Comparison of ENCODE assay signal across 7 mouse cellular contexts in genomic region chr14:99366281-99366987, GRCm38 (mm10).
DNase-seq lines count a peak whose midpoint lies in the region; ATAC-seq and TF ChIP-seq lines count a peak whose summit lies in the region.

No protein-coding gene starts in this region.

- H3K9me3 ChIP-seq in forebrain, embryonic 16.5 days (ENCODE audit: control insufficient read depth, low read length), result no peaks in the 10 kb centered on the region
- H3K9me3 ChIP-seq in midbrain, embryonic 14.5 days (ENCODE audit: control insufficient read depth, low read length), result no peaks in the 10 kb centered on the region

- H3K4me1 ChIP-seq in forebrain, embryonic 16.5 days (replicated peaks; ENCODE audit: control insufficient read depth, insufficient read depth, low read length), result peaks cover 10% of the 10 kb centered on the region
- H3K4me1 ChIP-seq in midbrain, embryonic 14.5 days (ENCODE audit: control insufficient read depth, insufficient read depth, low read length), result peaks cover 18% of the 10 kb centered on the region

- H3K4me3 ChIP-seq in forebrain, embryonic 16.5 days (replicated peaks; ENCODE audit: low read length), result peak overlapping the region; percentile 32
- H3K4me3 ChIP-seq in midbrain, embryonic 14.5 days (replicated peaks; ENCODE audit: low read depth, low read length), result peak overlapping the region; percentile 20
- no peak overlapping the region for H3K4me3 ChIP-seq in left cerebral cortex, adult 2 months
- H3K4me3 ChIP-seq in gastrocnemius, adult 2 months, result no peak overlapping the region

- H3K27ac ChIP-seq in forebrain, embryonic 16.5 days (ENCODE audit: low read length), result no peak overlapping the region; the same call in 1 of the 2 replicates
- H3K27ac ChIP-seq in midbrain, embryonic 14.5 days (replicated peaks; ENCODE audit: low read depth, low read length), result peak overlapping the region; percentile 49
- no peak overlapping the region for H3K27ac ChIP-seq in left cerebral cortex, adult 2 months
- H3K27ac ChIP-seq in gastrocnemius, adult 2 months, result no peak overlapping the region

- intact Hi-C loops in left cerebral cortex, adult 2 months (cut with DNase I), result no loop called here
- intact Hi-C loops in gastrocnemius, adult 2 months (cut with DNase I), result no loop called here

- no peak for TF ChIP-seq CTCF in left cerebral cortex, adult 2 months (IDR thresholded peaks at IDR 0.05)
- no peak for TF ChIP-seq CTCF in gastrocnemius, adult 2 months (IDR thresholded peaks at IDR 0.05)

- 6% methylated on average over 21 of the region's 21 CpGs for WGBS in forebrain, embryonic 16.5 days
- 14% methylated on average over 21 of the region's 21 CpGs for WGBS in midbrain, embryonic 14.5 days

- H3K9ac ChIP-seq in forebrain, embryonic 16.5 days (replicated peaks; ENCODE audit: low read depth, low read length), result peak overlapping the region; percentile 47
- H3K9ac ChIP-seq in midbrain, embryonic 14.5 days (replicated peaks; ENCODE audit: low read length), result peak overlapping the region; percentile 37; the same call in 1 of the 2 replicates

- H3K27me3 ChIP-seq in forebrain, embryonic 16.5 days (replicated peaks; ENCODE audit: control insufficient read depth, insufficient read depth, low read length), result no peaks in the 10 kb centered on the region; the same call in 1 of the 2 replicates
- no peaks in the 10 kb centered on the region; the same call in 1 of the 2 replicates for H3K27me3 ChIP-seq in midbrain, embryonic 14.5 days (ENCODE audit: control insufficient read depth, insufficient read depth, low read length)

- H3K4me2 ChIP-seq in forebrain, embryonic 16.5 days (ENCODE audit: low read length), result peak overlapping the region; percentile 53
- peak overlapping the region; percentile 53 for H3K4me2 ChIP-seq in midbrain, embryonic 14.5 days (ENCODE audit: low read length)

- no peaks in the 10 kb centered on the region for H3K36me3 ChIP-seq in forebrain, embryonic 16.5 days (ENCODE audit: control insufficient read depth, insufficient read depth)
- no peaks in the 10 kb centered on the region for H3K36me3 ChIP-seq in midbrain, embryonic 14.5 days (ENCODE audit: control insufficient read depth, insufficient read depth, low read length)

- ATAC-seq in forebrain, embryonic 16.5 days, result peak; percentile 88
- ATAC-seq in midbrain, embryonic 14.5 days (ENCODE audit: low FRiP score, low TSS enrichment), result peak; percentile 82; the same call in 1 of the 2 replicates

- peak; percentile 18 for DNase-seq in embryo, embryonic 9.5 days (ENCODE audit: extremely low spot score)
- DNase-seq in kidney, postnatal 14 days, result peak; percentile 11
- DNase-seq in midbrain, embryonic 14.5 days, result peak; percentile 72
- DNase-seq in right cerebral cortex, adult 18-20 months, result no peak
- DNase-seq in left cerebral cortex, adult 2 months (ENCODE audit: extremely low spot score in 1 of 2, low spot score in 2 of 2), result no peak
- DNase-seq in gastrocnemius, adult 2 months, result no peak

Comparison
In these comparisons a context has a peak if more than half of its experiments do, and no peak if none do; other contexts are left out.
1. DNase-seq: peak in embryo, embryonic 9.5 days (single experiment), kidney, postnatal 14 days (single experiment) and midbrain, embryonic 14.5 days (single experiment); none in right cerebral cortex, adult 18-20 months (single experiment), left cerebral cortex, adult 2 months (0 of 2) and gastrocnemius, adult 2 months (single experiment).
2. H3K4me3 ChIP-seq: peak in forebrain, embryonic 16.5 days (single experiment) and midbrain, embryonic 14.5 days (single experiment); none in left cerebral cortex, adult 2 months (single experiment) and gastrocnemius, adult 2 months (single experiment).